Mouse (Mus musculus) heart, adult 2 months (tissue): ENCODE data around the gene Katnal1. TPM values are rescaled to one million over a fixed set of nuclear protein-coding genes. Genes with fewer than 3 reads are reported as not detected.

Experiments
- DNase-seq, 2 experiments: peaks; one replicate each; pipeline ENCODE4 v3.0.0; 2021
- H3K27ac ChIP-seq: fragments of 200-600 bp; 2 replicates; pipeline ENCODE4 v1.8.1; 2022
- H3K27me3 ChIP-seq: fragments of 200-500 bp; 2 replicates; pipeline ENCODE4 v1.6.1; 2012; ENCODE audit warnings: mild to moderate bottlenecking, low read length, inconsistent platforms, mixed read lengths; ENCODE audit not compliant: control insufficient read depth, insufficient read depth
- H3K36me3 ChIP-seq: fragments of 200-500 bp; 2 replicates; pipeline ENCODE4 v1.6.1; 2012; ENCODE audit warnings: low read length, inconsistent platforms; ENCODE audit not compliant: control insufficient read depth, insufficient read depth
- H3K4me1 ChIP-seq: fragments of 200-500 bp; 2 replicates; pipeline ENCODE4 v1.6.1; 2011; ENCODE audit warnings: low read length; ENCODE audit not compliant: control insufficient read depth, insufficient read depth
- H3K4me3 ChIP-seq: fragments of 200-600 bp; 2 replicates; pipeline ENCODE4 v1.8.1; 2022
- H3K79me2 ChIP-seq: fragments of 200-500 bp; replicated peaks from 2 replicates; pipeline ENCODE4 v1.6.1; 2012; ENCODE audit warnings: mild to moderate bottlenecking, inconsistent platforms, low read length, moderate library complexity, mixed read lengths; ENCODE audit not compliant: control insufficient read depth, insufficient read depth
- H3K9ac ChIP-seq: fragments of 200-500 bp; 2 replicates; pipeline ENCODE4 v1.6.1; 2012; ENCODE audit warnings: low read depth, mild to moderate bottlenecking, control low read depth, inconsistent platforms, low read length, mixed read lengths
- CTCF ChIP-seq: fragments of 200-600 bp; IDR thresholded peaks from 2 replicates; pipeline ENCODE4 v1.8.1; 2022; ENCODE audit warnings: antibody characterized with exemption, mild to moderate bottlenecking, moderate library complexity
- EP300 ChIP-seq: fragments of 200-500 bp; IDR thresholded peaks from 2 replicates; pipeline ENCODE4 v1.6.1; 2011; ENCODE audit warnings: low read depth, low read length, control low read depth; ENCODE audit not compliant: insufficient read depth
- POLR2A ChIP-seq: fragments of 200-500 bp; IDR thresholded peaks from 2 replicates; pipeline ENCODE4 v1.6.1; 2011; ENCODE audit warnings: mild to moderate bottlenecking, low read depth, low read length, control low read depth; ENCODE audit not compliant: insufficient read depth
- WGBS: fragments of 180-500 bp; shearing (Covaris S2); methylation state at CpG from one replicate; pipeline ENCODE4 v1.1.7; 2018; 5-methylcytosine and 5-hydroxymethylcytosine counted together
- intact Hi-C: fragments of 180-260 bp; cut with DNase I; formaldehyde crosslinking; loops from one replicate; pipeline ENCODE4 v1.15.1; 2025
- polyA plus RNA-seq: library from polyadenylated mRNA; depleted of rRNA; stranded (reverse); fragments of >200 nt; gene quantifications from 2 replicates; pipeline ENCODE4 v1.2.3, GENCODE M21; 2012
- total RNA-seq, 2 experiments: library from RNA; stranded (reverse); gene quantifications; 2 replicates each; pipeline ENCODE4 v1.2.3; 2021

Gene Katnal1
- total and polyA plus RNA-seq, 3 experiments, result 4.8 to 10.4 (median 9.5) TPM

- Histone ChIP-seq H3K27me3 (no peaks in the 10 kb centered on the region), H3K36me3 (no peaks in the 10 kb centered on the region), H3K9ac (no peak overlapping the region), H3K79me2 (no peaks in the 10 kb centered on the region), H3K4me1 (peaks cover 3% of the 10 kb centered on the region), H3K27ac (no peak overlapping the region), H3K4me3 (no peak overlapping the region)
- DNase-seq, result no peak
- no peak for TF ChIP-seq EP300
- no peak for TF ChIP-seq CTCF
- no peak for TF ChIP-seq POLR2A
- WGBS, result 50% methylated on average over 9 of the region's 9 CpGs
- intact Hi-C loops, result loop anchor here (5.0 kb wide), 1 partner anchor 35 kb away; no protein-coding TSS in a partner anchor
Measured at GRCm38 (mm10) chr5:148956898-148957535, 27.9 kb upstream of the Katnal1 start.

GRCm38 (mm10) chr5:148956091-148956490, 27.0 kb upstream of the Katnal1 start:
- Histone ChIP-seq H3K27me3 (no peaks in the 10 kb centered on the region), H3K27ac (no peak overlapping the region), H3K4me1 (peaks cover 7% of the 10 kb centered on the region), H3K9ac (no peak overlapping the region), H3K79me2 (no peaks in the 10 kb centered on the region), H3K36me3 (no peaks in the 10 kb centered on the region), H3K4me3 (no peak overlapping the region)
- TF ChIP-seq POLR2A (no peak), CTCF (no peak), EP300 (no peak)
- intact Hi-C loops, result loop anchor here (5.0 kb wide), 1 partner anchor 36 kb away; no protein-coding TSS in a partner anchor
- DNase-seq, result no peak
- 89% methylated on average over 9 of the region's 9 CpGs for WGBS

DNA sequence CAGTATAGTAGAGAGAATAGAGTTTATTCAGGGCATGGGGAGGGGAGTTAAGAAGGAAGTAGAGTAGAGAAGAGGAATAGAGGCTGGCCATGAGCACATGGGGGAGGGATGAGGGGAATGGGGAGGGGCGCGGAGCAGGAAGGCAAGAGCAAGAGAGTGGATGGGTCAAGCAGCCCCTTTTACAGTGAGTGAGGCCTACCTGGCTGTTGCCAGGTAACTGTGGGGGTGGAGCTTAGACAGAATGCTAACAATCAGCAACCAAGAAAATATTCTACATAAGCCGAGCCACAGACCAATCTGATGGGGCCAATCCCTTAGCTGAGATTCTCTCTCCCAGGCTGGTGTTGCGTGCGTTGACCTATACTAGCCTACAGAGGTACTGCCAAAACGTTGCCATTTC, 26.5 kb upstream of the Katnal1 start:
- TF ChIP-seq EP300 (no peak), CTCF (no peak), POLR2A (no peak)
- H3K4me3 ChIP-seq, result no peak overlapping the region
- intact Hi-C loops, result loop anchor here (5.0 kb wide), 1 partner anchor 37 kb away; no protein-coding TSS in a partner anchor
- H3K36me3 ChIP-seq, result no peaks in the 10 kb centered on the region
- H3K27ac ChIP-seq, result no peak overlapping the region
- no peaks in the 10 kb centered on the region for H3K79me2 ChIP-seq
- no peak overlapping the region for H3K9ac ChIP-seq
- H3K27me3 ChIP-seq, result no peaks in the 10 kb centered on the region
- DNase-seq, result no peak
- WGBS, result 95% methylated on average over 6 of the region's 6 CpGs
- H3K4me1 ChIP-seq, result peaks cover 8% of the 10 kb centered on the region

DNA sequence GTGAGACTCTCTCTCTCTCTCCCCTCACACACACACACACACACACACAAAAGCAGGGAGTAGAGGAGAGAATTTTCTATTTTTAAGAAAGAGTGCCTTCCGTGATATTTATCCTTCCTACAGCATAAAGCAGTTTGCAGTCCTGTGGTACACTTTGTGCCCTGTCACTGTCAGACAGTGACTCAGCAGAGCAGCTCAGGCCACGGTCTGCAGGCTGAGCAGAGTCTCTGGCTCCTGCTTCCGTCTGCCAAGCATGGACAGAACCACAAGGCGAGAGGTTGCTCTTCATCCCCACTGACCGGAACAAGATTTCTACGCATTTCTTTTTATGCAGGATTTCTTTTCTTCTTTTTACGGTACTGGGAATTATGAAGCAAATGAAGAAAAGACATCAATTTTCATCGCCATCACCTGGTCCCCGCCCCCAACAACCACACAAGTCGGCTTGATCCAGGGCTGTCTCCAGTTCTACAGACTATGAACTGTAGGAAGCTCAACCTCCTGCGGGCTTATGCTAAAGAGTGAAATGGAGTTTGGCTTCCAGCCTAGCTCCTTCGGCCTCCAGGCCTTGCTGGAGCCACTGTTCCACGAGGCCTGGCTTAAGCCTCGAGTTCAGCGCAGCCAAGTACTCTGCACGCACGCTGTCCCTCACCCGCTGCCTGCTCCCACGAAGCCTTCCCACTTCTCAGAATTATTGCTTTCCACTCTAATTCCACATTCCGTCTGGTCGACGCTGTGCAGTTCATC, 25.4 kb upstream of the Katnal1 start:
- Histone ChIP-seq H3K27ac (peak overlapping the region; percentile 72; the same call in 1 of the 2 replicates), H3K9ac (no peak overlapping the region), H3K4me3 (no peak overlapping the region), H3K36me3 (no peaks in the 10 kb centered on the region), H3K27me3 (no peaks in the 10 kb centered on the region), H3K4me1 (peaks cover 9% of the 10 kb centered on the region), H3K79me2 (no peaks in the 10 kb centered on the region)
- intact Hi-C loops, result loop anchor here (5.0 kb wide), 2 partner anchors 38 to 78 kb away; no protein-coding TSS in a partner anchor
- no peak for TF ChIP-seq CTCF
- TF ChIP-seq EP300, result 0 out of 2 replicates have a peak, but pooled peaks have one; percentile 65
- WGBS, result 79% methylated on average over 22 of the region's 22 CpGs
- peak; percentile 28 to 31 for DNase-seq

GRCm38 (mm10) chr5:148953098-148953497, 24.0 kb upstream of the Katnal1 start:
- peak overlapping the region; percentile 72 for H3K27ac ChIP-seq
- intact Hi-C loops, result loop anchor here (5.0 kb wide), 1 partner anchor 79 kb away; no protein-coding TSS in a partner anchor
- no peak overlapping the region for H3K9ac ChIP-seq
- H3K79me2 ChIP-seq, result no peaks in the 10 kb centered on the region
- 50% methylated on average over 5 of the region's 5 CpGs for WGBS
- TF ChIP-seq EP300 (peak; percentile 88), CTCF (no peak)
- no peak overlapping the region for H3K4me3 ChIP-seq
- peak; percentile 75 to 85 for DNase-seq
- H3K36me3 ChIP-seq, result no peaks in the 10 kb centered on the region
- peaks cover 9% of the 10 kb centered on the region for H3K4me1 ChIP-seq
- H3K27me3 ChIP-seq, result no peaks in the 10 kb centered on the region

- Histone ChIP-seq H3K27ac (no peak overlapping the region; the same call in 1 of the 2 replicates), H3K27me3 (no peaks in the 10 kb centered on the region), H3K36me3 (no peaks in the 10 kb centered on the region), H3K4me3 (no peak overlapping the region), H3K9ac (no peak overlapping the region), H3K79me2 (no peaks in the 10 kb centered on the region), H3K4me1 (peaks cover 9% of the 10 kb centered on the region)
- TF ChIP-seq EP300 (no peak), CTCF (peak; percentile 67)
- WGBS, result 56% methylated on average over 6 of the region's 6 CpGs
- intact Hi-C loops, result loop anchor here (5.0 kb wide), 1 partner anchor 80 kb away; no protein-coding TSS in a partner anchor
- DNase-seq, result peak; percentile 25 to 60
Measured at GRCm38 (mm10) chr5:148952419-148952818, 23.3 kb upstream of the Katnal1 start.
